Mouse (Mus musculus) olfactory bulb, adult 2 months (tissue): Measurements from ENCODE around the gene Gpx3.

Source experiments
- CTCF ChIP-seq: fragments of 200-500 bp; IDR thresholded peaks from 2 replicates; pipeline ENCODE4 v1.5.1; 2012; ENCODE audit warnings: low read depth, mild to moderate bottlenecking, low read length, moderate library complexity; ENCODE audit not compliant: insufficient read depth
- POLR2A ChIP-seq: fragments of 200-500 bp; IDR thresholded peaks from 2 replicates; pipeline ENCODE4 v1.6.1; 2012; ENCODE audit warnings: mild to moderate bottlenecking, low read depth, low read length, moderate library complexity; ENCODE audit not compliant: insufficient read depth

DNA sequence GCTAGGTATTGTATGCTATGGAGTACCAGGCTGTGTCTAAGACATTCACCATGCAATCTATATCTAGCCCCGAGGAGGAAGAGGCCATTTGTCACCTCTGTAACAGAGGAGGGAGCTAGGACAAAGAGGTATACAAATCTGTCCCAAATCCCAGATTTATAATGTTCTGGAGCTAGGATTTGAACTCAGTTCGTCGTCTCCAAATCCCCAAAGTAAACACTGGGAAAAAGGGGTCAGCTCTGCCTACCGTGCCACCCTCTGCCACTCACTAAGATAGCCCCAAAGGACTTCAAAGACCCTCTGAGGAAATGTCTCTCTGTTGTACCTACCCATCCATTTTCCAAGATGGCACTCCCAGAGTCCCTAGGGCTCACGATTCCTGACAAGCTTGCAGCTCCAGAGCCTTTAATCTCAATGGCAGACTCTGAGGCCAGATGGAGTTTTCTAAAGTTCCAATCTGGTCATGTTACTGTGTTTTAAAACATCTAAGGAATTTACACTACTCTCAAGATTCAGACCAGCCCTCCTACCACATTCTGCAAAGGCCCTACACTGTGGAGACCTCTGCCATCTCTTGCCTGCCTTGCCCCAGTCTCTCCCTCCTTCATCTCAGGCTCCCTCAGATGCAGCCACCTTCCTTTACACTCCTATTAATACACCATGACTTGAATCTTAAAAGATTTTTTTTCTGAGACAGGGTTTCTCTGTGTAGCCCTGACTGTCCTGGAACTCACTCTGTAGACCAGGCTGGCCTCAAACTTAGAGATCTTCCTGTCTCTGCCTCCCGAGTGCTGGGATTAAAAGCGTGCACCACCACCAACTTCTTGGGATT, 9.6 kb downstream of the Gpx3 start:
- TF ChIP-seq POLR2A (no peak), CTCF (no peak)
